Mouse (Mus musculus): Measurements from ENCODE around the gene Dnmt3l. TPM values are rescaled to one million over a fixed set of nuclear protein-coding genes. Genes with fewer than 3 reads are reported as not detected.

The Dnmt3l gene
- total RNA-seq (2014; fragmentation: Nextera tagmentation) = not detected in 2 replicates
- total RNA-seq (2017) = 0.16 TPM in 1 of 2 replicates, not detected in the other
- polyA plus RNA-seq (2012) = not detected in 2 replicates

DNA sequence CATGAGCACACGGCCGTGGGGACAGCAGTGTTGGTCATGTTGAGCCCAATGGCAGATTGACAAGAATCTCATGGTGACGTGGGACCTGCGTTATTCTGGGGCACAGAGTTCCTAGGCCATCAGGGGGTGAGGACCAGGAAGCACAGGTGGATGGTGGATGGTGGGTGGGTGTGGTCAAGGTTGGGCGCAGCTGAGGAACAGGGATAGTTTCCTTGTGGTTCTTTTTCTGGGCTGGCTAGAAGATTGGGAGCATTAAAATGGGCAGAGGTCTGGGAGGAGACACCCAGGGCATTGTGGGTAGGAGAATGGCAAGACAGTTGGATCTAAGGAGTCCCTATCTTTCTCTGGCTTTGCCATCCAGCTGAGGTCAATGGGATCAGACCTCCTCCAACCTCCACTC lies at the start of gene Dnmt3l:
TSS of gene Dnmt3l (plus strand) at position 301 of the 400 bp plus-strand sequence.
- DNase-seq (ENCODE audit: low spot score) (no peak), ATAC-seq (ENCODE audit: extremely low read depth, insufficient number of reproducible peaks, low FRiP score, poor library complexity, severe bottlenecking) (no peak)
- TF ChIP-seq GATA1 (IDR thresholded peaks at IDR 0.05; ENCODE audit: borderline replicate concordance, low read length) = no peak
- no peak for TF ChIP-seq GATA2 (IDR thresholded peaks at IDR 0.05; ENCODE audit: borderline replicate concordance, low read depth, low read length)
- TF ChIP-seq TAL1 (conservative IDR thresholded peaks at IDR 0.05; ENCODE audit: low read depth, low read length) = no peak
- no peak for TF ChIP-seq CTCF (IDR thresholded peaks at IDR 0.05; ENCODE audit: low read depth, low read length)
- TF ChIP-seq POLR2AphosphoS5 (IDR thresholded peaks at IDR 0.05; ENCODE audit: insufficient replicate concordance, low read depth, low read length) = no peak
- peaks cover 19% of the 10 kb centered on the region for H3K27me3 ChIP-seq (ENCODE audit: insufficient read depth, low read length)
- H3K4me1 ChIP-seq (ENCODE audit: insufficient read depth, low read depth, low read length) = no peaks in the 10 kb centered on the region
- H3K9me3 ChIP-seq (replicated peaks) = no peaks in the 10 kb centered on the region
- H3K36me3 ChIP-seq (replicated peaks) = no peaks in the 10 kb centered on the region
- no peak within 1 kb of the TSS for H3K4me3 ChIP-seq (ENCODE audit: low read depth, low read length)

DNA sequence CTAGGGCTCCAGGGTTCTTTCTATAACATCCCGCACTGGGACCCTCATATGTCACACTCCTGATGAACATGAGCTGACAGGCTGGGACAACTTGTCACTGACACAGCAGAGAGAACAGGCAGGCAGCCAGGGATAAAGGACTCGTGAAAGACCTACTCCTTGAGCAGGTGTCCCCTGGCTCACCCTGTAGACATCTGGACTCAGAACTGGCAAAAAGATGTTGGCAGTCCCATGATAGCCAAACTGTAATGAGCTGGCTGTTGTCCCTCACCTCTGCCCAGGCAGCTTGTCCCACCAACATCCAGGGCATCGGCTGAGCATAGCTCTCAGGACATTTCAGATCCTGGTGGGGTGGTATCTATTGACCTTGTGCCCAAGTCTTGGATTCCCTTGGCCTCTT lies 46.1 kb upstream of the Dnmt3l start:
- TF ChIP-seq TAL1 (conservative IDR thresholded peaks at IDR 0.05; ENCODE audit: low read depth, low read length) = no peak
- no peak for TF ChIP-seq POLR2AphosphoS5 (IDR thresholded peaks at IDR 0.05; ENCODE audit: insufficient replicate concordance, low read depth, low read length)
- TF ChIP-seq CTCF (IDR thresholded peaks at IDR 0.05; ENCODE audit: low read depth, low read length) = no peak
- no peak for TF ChIP-seq GATA2 (IDR thresholded peaks at IDR 0.05; ENCODE audit: borderline replicate concordance, low read depth, low read length)
- no peak for TF ChIP-seq GATA1 (IDR thresholded peaks at IDR 0.05; ENCODE audit: borderline replicate concordance, low read length)
- Histone ChIP-seq H3K4me3 (ENCODE audit: low read depth, low read length) (no peak overlapping the region), H3K27me3 (ENCODE audit: insufficient read depth, low read length) (no peaks in the 10 kb centered on the region), H3K36me3 (replicated peaks) (peaks cover 100% of the 10 kb centered on the region), H3K4me1 (ENCODE audit: insufficient read depth, low read depth, low read length) (0 out of 2 replicates have a peak, but pooled peaks cover 9% of the 10 kb centered on the region), H3K9me3 (replicated peaks) (no peaks in the 10 kb centered on the region)
- DNase-seq (ENCODE audit: low spot score) (no peak), ATAC-seq (ENCODE audit: extremely low read depth, insufficient number of reproducible peaks, low FRiP score, poor library complexity, severe bottlenecking) (no peak)

DNA sequence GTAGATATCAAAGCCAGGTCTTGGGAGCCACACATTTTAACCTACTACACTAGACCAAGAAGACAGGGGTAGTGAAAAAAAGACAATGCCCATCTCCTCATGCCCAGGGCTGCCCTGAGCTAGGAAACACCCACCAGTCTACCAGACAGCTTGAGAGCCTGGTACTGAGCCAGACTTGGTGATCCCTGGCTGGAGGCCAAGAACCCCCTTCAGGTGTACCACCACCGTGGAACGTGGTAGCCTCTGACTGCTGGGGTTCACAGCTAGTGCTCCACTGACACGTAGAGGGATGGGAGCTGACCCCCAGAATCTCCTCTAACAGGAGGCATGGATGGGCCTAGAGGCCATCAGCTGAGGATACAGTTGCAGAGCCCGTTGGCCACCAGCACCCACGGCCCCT lies 41.5 kb upstream of the Dnmt3l start:
- ATAC-seq (ENCODE audit: extremely low read depth, insufficient number of reproducible peaks, low FRiP score, poor library complexity, severe bottlenecking) = no peak
- Histone ChIP-seq H3K27me3 (ENCODE audit: insufficient read depth, low read length) (no peaks in the 10 kb centered on the region), H3K4me3 (ENCODE audit: low read depth, low read length) (no peak overlapping the region), H3K9me3 (replicated peaks) (no peaks in the 10 kb centered on the region), H3K36me3 (replicated peaks) (peaks cover 97% of the 10 kb centered on the region), H3K4me1 (ENCODE audit: insufficient read depth, low read depth, low read length) (peaks cover 27% of the 10 kb centered on the region)
- TF ChIP-seq CTCF (IDR thresholded peaks at IDR 0.05; ENCODE audit: low read depth, low read length) (no peak), TAL1 (conservative IDR thresholded peaks at IDR 0.05; ENCODE audit: low read depth, low read length) (no peak), GATA2 (IDR thresholded peaks at IDR 0.05; ENCODE audit: borderline replicate concordance, low read depth, low read length) (no peak)
- no peak for DNase-seq (ENCODE audit: low spot score)

DNA sequence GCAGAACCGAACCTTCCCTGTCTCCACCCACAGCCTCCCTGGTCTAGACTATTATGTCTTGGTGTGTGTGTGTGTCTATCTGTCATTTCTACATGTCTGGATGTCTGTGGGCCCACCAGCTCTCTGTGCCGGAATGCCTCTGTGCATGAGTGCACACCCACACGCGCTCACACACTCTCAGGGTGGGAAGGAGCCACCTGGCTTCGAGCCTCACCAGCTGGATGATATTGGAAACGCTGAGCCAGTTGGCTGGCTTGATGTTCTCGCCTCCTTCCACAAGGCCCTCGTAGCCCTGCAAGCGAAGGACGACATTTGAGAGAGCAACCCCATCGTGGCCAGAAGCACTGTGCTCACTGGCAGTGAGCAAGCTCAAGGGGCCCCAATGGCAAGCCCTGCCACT lies 40.0 kb upstream of the Dnmt3l start:
- TF ChIP-seq GATA1 (IDR thresholded peaks at IDR 0.05; ENCODE audit: borderline replicate concordance, low read length) (no peak), CTCF (IDR thresholded peaks at IDR 0.05; ENCODE audit: low read depth, low read length) (no peak), TAL1 (conservative IDR thresholded peaks at IDR 0.05; ENCODE audit: low read depth, low read length) (no peak), POLR2AphosphoS5 (IDR thresholded peaks at IDR 0.05; ENCODE audit: insufficient replicate concordance, low read depth, low read length) (no peak), GATA2 (IDR thresholded peaks at IDR 0.05; ENCODE audit: borderline replicate concordance, low read depth, low read length) (no peak)
- no peaks in the 10 kb centered on the region for H3K9me3 ChIP-seq (replicated peaks)
- ATAC-seq (ENCODE audit: extremely low read depth, insufficient number of reproducible peaks, low FRiP score, poor library complexity, severe bottlenecking) (no peak), DNase-seq (ENCODE audit: low spot score) (no peak)
- H3K4me3 ChIP-seq (ENCODE audit: low read depth, low read length) = no peak overlapping the region
- peaks cover 97% of the 10 kb centered on the region for H3K36me3 ChIP-seq (replicated peaks)
- peaks cover 43% of the 10 kb centered on the region for H3K4me1 ChIP-seq (ENCODE audit: insufficient read depth, low read depth, low read length)
- no peaks in the 10 kb centered on the region for H3K27me3 ChIP-seq (ENCODE audit: insufficient read depth, low read length)

DNA sequence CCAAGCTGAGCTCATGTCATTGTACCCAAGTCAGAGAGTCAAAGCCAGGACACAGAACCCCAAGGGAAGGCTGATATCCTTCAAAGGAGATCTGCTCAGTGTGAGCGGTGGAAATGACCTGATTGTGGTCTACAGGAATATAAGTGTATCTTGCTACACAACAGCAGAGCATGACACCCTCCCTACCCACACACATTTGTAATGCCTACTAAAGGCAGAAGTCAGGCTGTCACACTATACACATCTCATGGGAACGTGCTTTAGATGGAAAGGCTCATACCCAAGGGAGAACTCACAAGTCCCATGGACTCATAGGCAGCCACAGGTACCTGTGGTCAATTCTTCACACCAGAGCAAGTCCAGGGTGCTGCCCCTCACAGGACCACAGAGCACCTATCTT lies 39.4 kb upstream of the Dnmt3l start:
- H3K9me3 ChIP-seq (replicated peaks) = no peaks in the 10 kb centered on the region
- TF ChIP-seq CTCF (IDR thresholded peaks at IDR 0.05; ENCODE audit: low read depth, low read length) (no peak), GATA2 (IDR thresholded peaks at IDR 0.05; ENCODE audit: borderline replicate concordance, low read depth, low read length) (no peak), POLR2AphosphoS5 (IDR thresholded peaks at IDR 0.05; ENCODE audit: insufficient replicate concordance, low read depth, low read length) (no peak), TAL1 (conservative IDR thresholded peaks at IDR 0.05; ENCODE audit: low read depth, low read length) (no peak), GATA1 (IDR thresholded peaks at IDR 0.05; ENCODE audit: borderline replicate concordance, low read length) (no peak)
- H3K4me1 ChIP-seq (ENCODE audit: insufficient read depth, low read depth, low read length) = peaks cover 48% of the 10 kb centered on the region
- peaks cover 96% of the 10 kb centered on the region for H3K36me3 ChIP-seq (replicated peaks)
- DNase-seq (ENCODE audit: low spot score) (no peak), ATAC-seq (ENCODE audit: extremely low read depth, insufficient number of reproducible peaks, low FRiP score, poor library complexity, severe bottlenecking) (no peak)
- H3K27me3 ChIP-seq (ENCODE audit: insufficient read depth, low read length) = no peaks in the 10 kb centered on the region
- H3K4me3 ChIP-seq (ENCODE audit: low read depth, low read length) = no peak overlapping the region

DNA sequence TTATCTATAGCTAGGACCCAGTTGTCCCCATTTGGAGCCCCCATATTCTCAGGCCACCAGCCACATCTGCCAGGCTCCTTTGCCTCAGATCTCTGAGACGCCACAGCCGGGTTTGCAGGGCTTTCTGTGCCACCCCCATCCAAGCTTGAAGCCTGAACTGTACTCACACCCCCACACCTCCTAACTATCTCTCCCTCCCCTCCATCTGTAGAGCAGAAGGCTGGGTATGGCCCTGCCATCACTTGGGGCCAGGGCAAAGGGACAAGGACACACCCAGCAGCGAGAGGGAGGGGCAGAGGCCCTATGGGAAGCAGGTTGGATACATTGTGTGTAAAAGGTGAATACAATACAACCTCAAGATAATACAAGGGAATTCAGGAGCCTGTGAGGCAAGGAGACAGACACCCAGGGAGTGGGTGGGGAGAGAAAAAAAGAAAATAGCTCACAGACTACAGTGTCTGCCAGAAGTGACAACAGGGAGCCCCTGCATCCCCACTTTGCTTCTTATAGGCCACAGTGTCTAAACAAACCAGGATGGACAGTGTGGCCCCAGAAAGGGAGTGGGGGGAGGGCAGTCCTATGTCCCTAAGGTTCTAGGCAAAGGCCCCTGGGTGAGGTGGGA lies 37.2 kb upstream of the Dnmt3l start:
- no peak for DNase-seq (ENCODE audit: low spot score)
- ATAC-seq (ENCODE audit: extremely low read depth, insufficient number of reproducible peaks, low FRiP score, poor library complexity, severe bottlenecking) = no peak
- peak overlapping the region; percentile 28; the same call in 1 of the 2 replicates for H3K4me3 ChIP-seq (ENCODE audit: low read depth, low read length)

More for the DNA sequence above, 37.2 kb upstream of the Dnmt3l start:
- H3K9me3 ChIP-seq (replicated peaks) = no peaks in the 10 kb centered on the region
- no peaks in the 10 kb centered on the region for H3K27me3 ChIP-seq (ENCODE audit: insufficient read depth, low read length)
- TF ChIP-seq GATA1 (IDR thresholded peaks at IDR 0.05; ENCODE audit: borderline replicate concordance, low read length) (no peak), GATA2 (IDR thresholded peaks at IDR 0.05; ENCODE audit: borderline replicate concordance, low read depth, low read length) (no peak), POLR2AphosphoS5 (IDR thresholded peaks at IDR 0.05; ENCODE audit: insufficient replicate concordance, low read depth, low read length) (no peak), TAL1 (conservative IDR thresholded peaks at IDR 0.05; ENCODE audit: low read depth, low read length) (no peak), CTCF (IDR thresholded peaks at IDR 0.05; ENCODE audit: low read depth, low read length) (no peak)
- H3K36me3 ChIP-seq (replicated peaks) = peaks cover 91% of the 10 kb centered on the region
- H3K4me1 ChIP-seq (ENCODE audit: insufficient read depth, low read depth, low read length) = peaks cover 63% of the 10 kb centered on the region

All from G1E (cell line).